Mouse (Mus musculus) hindbrain, postnatal 0 days (tissue): Measurements from ENCODE around the gene Pak6. TPM values are rescaled to one million over a fixed set of nuclear protein-coding genes. Genes with fewer than 3 reads are reported as not detected.

Source experiments
- ATAC-seq: fragments of 200-750 bp; cut with Nextera tagmentation; 2 replicates; pipeline ENCODE4 v1.8.0; 2017; ENCODE audit warnings: mild to moderate bottlenecking, moderate TSS enrichment, moderate library complexity
- DNase-seq: peaks from one replicate; pipeline ENCODE4 v3.0.0-alpha.2; 2015; ENCODE audit warnings: low spot score
- H3K27ac ChIP-seq: fragments of 300-500 bp; sonication (generic); 2 replicates; pipeline ENCODE4 v1.5.1; 2014; ENCODE audit warnings: mild to moderate bottlenecking
- H3K27me3 ChIP-seq: fragments of 300-500 bp; sonication (generic); 2 replicates; pipeline ENCODE4 v1.6.1; 2014; ENCODE audit warnings: low read length, mixed read lengths; ENCODE audit not compliant: insufficient read depth
- H3K36me3 ChIP-seq: fragments of 300-500 bp; sonication (generic); 2 replicates; pipeline ENCODE4 v1.6.1; 2014; ENCODE audit warnings: low read length, mixed read lengths; ENCODE audit not compliant: insufficient read depth
- H3K4me1 ChIP-seq: fragments of 300-500 bp; sonication (generic); 2 replicates; pipeline ENCODE4 v1.6.1; 2014; ENCODE audit warnings: antibody characterized with exemption, low read length, mixed read lengths; ENCODE audit not compliant: insufficient read depth
- H3K4me2 ChIP-seq: fragments of 300-500 bp; sonication (generic); 2 replicates; pipeline ENCODE4 v1.6.1; 2014; ENCODE audit warnings: low read depth, mild to moderate bottlenecking, low read length, moderate library complexity, mixed read lengths
- H3K4me3 ChIP-seq: fragments of 300-500 bp; sonication (generic); 2 replicates; pipeline ENCODE4 v1.5.1; 2014; ENCODE audit warnings: low read length
- H3K9ac ChIP-seq: fragments of 300-500 bp; sonication (generic); replicated peaks from 2 replicates; pipeline ENCODE4 v1.6.1; 2014; ENCODE audit warnings: mild to moderate bottlenecking, low read length, moderate library complexity, mixed read lengths
- H3K9me3 ChIP-seq: fragments of 300-500 bp; sonication (generic); 2 replicates; pipeline ENCODE4 v1.6.1; 2016; ENCODE audit warnings: low read length, mixed read lengths
- CTCF ChIP-seq: IDR thresholded peaks from 2 replicates; pipeline ENCODE4 v1.5.1; 2016; ENCODE audit warnings: antibody characterized with exemption, control low read depth, low read depth
- WGBS: fragments of 180-500 bp; shearing (Covaris S2); extraction: QIAGEN DNeasy Blood & Tissue Kit; methylation state at CpG from one replicate; pipeline ENCODE4 v1.1.7; 2014; 5-methylcytosine and 5-hydroxymethylcytosine counted together
- polyA plus RNA-seq: library from polyadenylated mRNA; unstranded; fragments of >200 nt; fragmentation: Nextera tagmentation; extraction: Ambion mirVana; gene quantifications from 2 replicates; pipeline ENCODE4 v1.2.1, GENCODE M21; 2015
- total RNA-seq: library from RNA; depleted of rRNA; stranded (reverse); fragments of >200 nt; gene quantifications from 2 replicates; pipeline ENCODE4 v1.2.3, GENCODE M21; 2014

The Pak6 gene
- total and polyA plus RNA-seq, 2 experiments from 2014 or later: 40.8 to 74.6 TPM

GRCm38 (mm10) chr2:118726873-118727272, 63.8 kb downstream of the Pak6 start:
- Histone ChIP-seq H3K36me3 (no peaks in the 10 kb centered on the region), H3K9me3 (no peaks in the 10 kb centered on the region), H3K4me1 (no peaks in the 10 kb centered on the region), H3K27me3 (no peaks in the 10 kb centered on the region), H3K9ac (no peak overlapping the region), H3K27ac (no peak overlapping the region), H3K4me2 (no peak overlapping the region), H3K4me3 (no peak overlapping the region)
- no peak for TF ChIP-seq CTCF
- DNase-seq: no peak
- no peak for ATAC-seq
- WGBS: 84% methylated on average over 2 of the region's 2 CpGs

- ATAC-seq (no peak), DNase-seq (no peak)
- no peak overlapping the region for H3K9ac ChIP-seq
- no peaks in the 10 kb centered on the region for H3K36me3 ChIP-seq
- WGBS: 36% methylated on average over 9 of the region's 9 CpGs
- H3K4me3 ChIP-seq: no peak overlapping the region
- H3K4me2 ChIP-seq: no peak overlapping the region
- H3K27me3 ChIP-seq: no peaks in the 10 kb centered on the region
- no peaks in the 10 kb centered on the region for H3K4me1 ChIP-seq
- no peak for TF ChIP-seq CTCF
- no peak overlapping the region for H3K27ac ChIP-seq
- H3K9me3 ChIP-seq: no peaks in the 10 kb centered on the region
These were observed 64.8 kb downstream of the Pak6 start for GRCm38 (mm10) chr2:118727911-118728310.

GRCm38 (mm10) chr2:118728337-118728736, 65.2 kb downstream of the Pak6 start, which contains the start of gene Plcb2:
TSS of gene Plcb2 (minus strand) at chr2:118728438.
- DNase-seq (no peak), ATAC-seq (no peak)
- H3K27ac ChIP-seq: no peak within 1 kb of the TSS
- no peak within 1 kb of the TSS for H3K9ac ChIP-seq
- no peaks in the 10 kb centered on the region for H3K4me1 ChIP-seq
- TF ChIP-seq CTCF: no peak
- no peaks in the 10 kb centered on the region for H3K27me3 ChIP-seq
- no peak within 1 kb of the TSS for H3K4me3 ChIP-seq
- no peaks in the 10 kb centered on the region for H3K9me3 ChIP-seq
- no peak within 1 kb of the TSS for H3K4me2 ChIP-seq
- WGBS: 33% methylated on average over 6 of the region's 7 CpGs
- no peaks in the 10 kb centered on the region for H3K36me3 ChIP-seq

GRCm38 (mm10) chr2:118729194-118729593, 66.1 kb downstream of the Pak6 start:
- Histone ChIP-seq H3K27me3 (no peaks in the 10 kb centered on the region), H3K4me2 (no peak overlapping the region)
- WGBS: 66% methylated on average over 4 of the region's 4 CpGs

GRCm38 (mm10) chr2:118729816-118730621, 66.9 kb downstream of the Pak6 start:
- Histone ChIP-seq H3K4me2 (no peak overlapping the region), H3K4me3 (no peak overlapping the region), H3K27ac (no peak overlapping the region), H3K9ac (no peak overlapping the region), H3K27me3 (no peaks in the 10 kb centered on the region), H3K4me1 (no peaks in the 10 kb centered on the region), H3K9me3 (no peaks in the 10 kb centered on the region), H3K36me3 (no peaks in the 10 kb centered on the region)
- 26% methylated on average over 8 of the region's 8 CpGs for WGBS
- DNase-seq: no peak
- no peak for TF ChIP-seq CTCF
- ATAC-seq: no peak

More at GRCm38 (mm10) chr2:118729194-118729593, 66.1 kb downstream of the Pak6 start:
- no peak overlapping the region for H3K4me3 ChIP-seq
- no peaks in the 10 kb centered on the region for H3K36me3 ChIP-seq
- DNase-seq: no peak
- no peak overlapping the region for H3K27ac ChIP-seq
- no peak for TF ChIP-seq CTCF
- ATAC-seq: no peak
- H3K9me3 ChIP-seq: no peaks in the 10 kb centered on the region
- H3K4me1 ChIP-seq: no peaks in the 10 kb centered on the region
- no peak overlapping the region for H3K9ac ChIP-seq

GRCm38 (mm10) chr2:118730622-118730915, 67.5 kb downstream of the Pak6 start:
- peak; percentile 67 for TF ChIP-seq CTCF
- Histone ChIP-seq H3K9ac (no peak overlapping the region), H3K4me3 (no peak overlapping the region), H3K36me3 (no peaks in the 10 kb centered on the region), H3K9me3 (no peaks in the 10 kb centered on the region), H3K27me3 (no peaks in the 10 kb centered on the region), H3K4me1 (no peaks in the 10 kb centered on the region), H3K4me2 (no peak overlapping the region), H3K27ac (no peak overlapping the region)
- DNase-seq (peak; percentile 58), ATAC-seq (0 out of 2 replicates have a peak, but pooled peaks have one; percentile 34)
- 18% methylated on average over 3 of the region's 3 CpGs for WGBS

- no peak for DNase-seq
- Histone ChIP-seq H3K36me3 (no peaks in the 10 kb centered on the region), H3K27ac (no peak overlapping the region), H3K4me2 (no peak overlapping the region), H3K4me3 (no peak overlapping the region), H3K27me3 (no peaks in the 10 kb centered on the region), H3K4me1 (no peaks in the 10 kb centered on the region), H3K9me3 (no peaks in the 10 kb centered on the region), H3K9ac (no peak overlapping the region)
- TF ChIP-seq CTCF: no peak
- ATAC-seq: no peak
- 79% methylated on average over 5 of the region's 5 CpGs for WGBS
These were observed 68.9 kb downstream of the Pak6 start for GRCm38 (mm10) chr2:118731981-118732380.
